Mouse (Mus musculus): ENCODE results near the gene Adamts8.
A peak's percentile ranks its signal among the peaks of the same experiment; 100 is the strongest.

Gene Adamts8

GRCm38 (mm10) chr9:30922197-30922894 is 20.0 kb upstream of the Adamts8 start, which contains the start of gene Adamts15:
Gene Adamts15, minus strand, starts transcription at chr9:30922452.
- DNase-seq (ENCODE audit: low spot score in 2 of 2) = peak; percentile 59

GRCm38 (mm10) chr9:30928759-30929158 is 13.6 kb upstream of the Adamts8 start:
- DNase-seq (ENCODE audit: low spot score in 2 of 2) = no peak

DNA sequence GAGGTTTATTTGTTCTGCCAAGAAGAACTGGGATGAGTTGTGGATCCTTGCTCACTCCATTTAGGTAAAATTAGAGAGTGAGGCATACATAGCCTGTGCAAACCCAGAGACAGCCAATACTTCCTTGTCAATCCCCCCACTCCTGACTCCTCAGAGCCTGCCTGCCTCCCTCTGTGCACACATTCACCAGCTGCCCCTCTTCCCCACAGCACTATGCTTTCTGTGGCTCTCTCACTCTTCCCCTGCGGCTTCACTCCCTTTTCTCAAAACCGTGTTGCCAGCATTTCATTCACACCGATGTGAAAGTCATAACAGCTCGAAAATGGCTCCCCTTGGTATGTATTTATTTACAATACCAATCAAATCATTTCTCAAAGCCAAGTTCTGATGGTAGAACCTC is 10.0 kb upstream of the Adamts8 start:
- no peak for DNase-seq (ENCODE audit: low spot score in 2 of 2)

GRCm38 (mm10) chr9:30934827-30935226 is 7.5 kb upstream of the Adamts8 start:
- no peak for DNase-seq (ENCODE audit: low spot score in 2 of 2)

- DNase-seq (ENCODE audit: low spot score in 2 of 2) = no peak
Observed at GRCm38 (mm10) chr9:30936674-30937438, 5.5 kb upstream of the Adamts8 start.

- DNase-seq (ENCODE audit: low spot score in 2 of 2) = peak; percentile 68 to 88
Observed at GRCm38 (mm10) chr9:30940328-30940727, 2.0 kb upstream of the Adamts8 start.

DNA sequence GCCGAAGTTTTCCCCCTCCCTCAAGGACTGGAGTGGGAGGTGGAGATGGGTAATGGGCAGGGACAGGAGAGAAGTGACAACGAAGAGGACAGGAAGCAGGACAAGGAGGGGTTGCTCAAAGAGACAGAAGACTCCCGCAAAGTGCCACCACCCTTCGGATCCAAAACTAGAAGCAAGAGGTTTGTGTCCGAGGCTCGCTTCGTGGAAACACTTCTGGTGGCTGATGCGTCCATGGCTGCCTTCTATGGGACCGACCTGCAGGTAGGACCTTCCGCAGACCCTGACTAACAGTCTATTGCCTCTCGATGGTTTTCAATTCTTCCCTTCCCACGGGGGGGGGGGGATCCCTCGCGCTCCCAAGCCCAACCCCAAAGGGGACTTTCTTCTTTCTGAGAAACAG is 979 bp downstream of the Adamts8 start:
- DNase-seq (ENCODE audit: low spot score in 2 of 2) = no peak

DNA sequence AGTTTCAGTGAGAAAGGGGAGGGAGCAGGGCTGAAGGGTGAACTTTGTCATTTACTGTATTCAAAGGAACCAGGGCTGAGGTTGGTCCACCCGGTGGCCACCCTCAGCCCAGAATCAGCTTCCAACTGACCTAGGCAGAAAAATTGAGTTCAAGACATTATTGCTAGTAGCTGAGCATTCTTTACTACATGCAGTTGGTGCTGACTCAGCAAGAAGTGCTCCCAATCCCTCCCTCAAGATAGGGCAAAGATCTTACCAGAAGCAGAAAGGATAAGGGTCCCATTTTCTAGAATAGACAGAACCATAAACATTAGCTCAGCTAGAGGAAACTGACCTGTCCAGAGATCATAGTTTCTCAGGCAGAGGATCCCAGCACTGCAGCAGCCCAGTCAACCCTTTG is 1.9 kb downstream of the Adamts8 start:
- DNase-seq (ENCODE audit: low spot score in 2 of 2) = no peak

DNA sequence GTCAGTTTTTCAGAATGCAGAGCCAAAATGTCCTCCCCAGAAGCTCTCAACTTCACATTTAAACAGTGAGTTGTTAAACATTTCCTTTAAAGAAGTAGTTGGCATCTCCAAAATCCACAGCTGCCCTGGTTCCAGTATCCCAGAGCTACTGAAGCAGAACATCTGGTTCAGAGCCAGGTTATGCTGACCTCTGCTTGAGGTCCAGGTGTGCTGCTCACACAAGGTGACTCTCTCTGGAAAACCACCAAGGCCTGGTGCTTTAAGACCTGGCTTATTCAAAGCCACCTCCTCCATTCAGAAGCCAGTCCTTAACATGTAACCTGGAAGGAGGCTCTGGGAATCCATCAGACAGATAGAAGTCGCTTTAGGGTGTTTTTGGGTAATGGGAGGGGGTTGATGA is 2.9 kb downstream of the Adamts8 start:
- DNase-seq (ENCODE audit: low spot score in 2 of 2) = no peak

DNA sequence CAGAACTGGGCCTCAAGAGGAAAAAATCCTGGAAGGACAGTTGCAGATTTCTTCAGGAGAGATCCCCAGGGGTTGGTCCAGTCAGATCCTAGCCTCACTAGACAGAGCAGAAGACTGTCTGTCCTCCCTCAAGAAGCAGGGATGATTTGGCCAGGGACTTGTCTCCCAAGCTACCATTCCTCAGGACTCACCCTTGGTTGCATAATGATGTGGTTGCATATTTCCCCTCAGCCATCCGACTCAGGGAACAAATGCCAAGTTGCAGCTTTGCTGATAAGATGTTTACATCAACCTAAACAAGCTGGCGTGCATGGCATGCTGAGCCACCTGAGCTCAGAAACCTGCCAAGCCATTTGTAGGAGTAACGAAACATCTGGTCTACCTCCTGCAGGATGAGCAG is 7.1 kb downstream of the Adamts8 start:
- DNase-seq (ENCODE audit: low spot score in 2 of 2) = no peak

GRCm38 (mm10) chr9:30949971-30950370 is 7.6 kb downstream of the Adamts8 start:
- DNase-seq (ENCODE audit: low spot score in 2 of 2) = no peak

GRCm38 (mm10) chr9:30950592-30950991 is 8.2 kb downstream of the Adamts8 start:
- no peak for DNase-seq (ENCODE audit: low spot score in 2 of 2)

DNA sequence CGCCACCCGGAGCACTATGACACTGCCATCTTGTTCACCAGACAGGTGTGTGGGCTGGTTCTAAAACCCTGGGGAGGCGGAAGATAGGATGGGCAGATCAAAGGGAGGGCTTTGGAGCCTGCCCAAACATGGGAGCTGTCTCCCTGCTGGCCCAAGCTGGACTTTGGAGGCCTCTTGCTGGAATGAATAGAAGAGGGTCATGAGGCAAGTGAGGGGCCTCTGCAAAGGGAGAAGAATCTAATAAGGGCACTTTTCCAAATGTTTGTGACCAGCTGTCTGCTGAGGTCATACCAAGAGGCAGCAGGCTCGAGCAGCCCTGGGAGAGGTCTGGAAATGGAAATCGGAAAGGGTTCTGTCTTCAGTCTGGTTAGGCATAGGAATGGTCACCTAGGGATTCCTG is 9.1 kb downstream of the Adamts8 start:
- DNase-seq (ENCODE audit: low spot score in 2 of 2) = no peak

DNA sequence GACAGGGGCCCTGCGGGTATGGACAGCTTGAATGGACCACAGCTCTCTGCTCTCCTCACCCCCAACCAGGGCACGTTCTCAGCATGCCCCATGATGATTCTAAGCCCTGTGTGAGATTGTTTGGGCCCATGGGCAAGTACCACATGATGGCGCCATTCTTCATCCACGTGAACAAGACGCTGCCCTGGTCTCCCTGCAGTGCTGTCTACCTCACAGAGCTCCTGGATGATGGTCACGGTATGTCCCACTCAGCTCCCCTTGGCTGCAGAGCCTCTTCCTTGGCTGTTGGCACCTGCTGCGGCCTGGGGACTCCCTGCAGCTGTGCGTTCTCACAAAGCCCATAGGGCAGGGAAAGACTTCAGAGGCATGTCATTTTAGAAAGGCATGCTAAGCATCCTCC is 10.9 kb downstream of the Adamts8 start:
- DNase-seq (ENCODE audit: low spot score in 2 of 2) = no peak

- DNase-seq (ENCODE audit: low spot score in 2 of 2) = no peak
Observed at GRCm38 (mm10) chr9:30955246-30955645, 12.9 kb downstream of the Adamts8 start.

GRCm38 (mm10) chr9:30963780-30964179 is 21.4 kb downstream of the Adamts8 start:
- DNase-seq (ENCODE audit: low spot score in 2 of 2) = no peak

- no peak for DNase-seq (ENCODE audit: low spot score in 2 of 2)
Observed at GRCm38 (mm10) chr9:30964685-30965084, 22.3 kb downstream of the Adamts8 start.

- no peak for DNase-seq (ENCODE audit: low spot score in 2 of 2)
Observed at GRCm38 (mm10) chr9:30966881-30967280, 24.5 kb downstream of the Adamts8 start.

- DNase-seq (ENCODE audit: low spot score in 2 of 2) = no peak
Observed at GRCm38 (mm10) chr9:30968130-30968529, 25.8 kb downstream of the Adamts8 start.

DNA sequence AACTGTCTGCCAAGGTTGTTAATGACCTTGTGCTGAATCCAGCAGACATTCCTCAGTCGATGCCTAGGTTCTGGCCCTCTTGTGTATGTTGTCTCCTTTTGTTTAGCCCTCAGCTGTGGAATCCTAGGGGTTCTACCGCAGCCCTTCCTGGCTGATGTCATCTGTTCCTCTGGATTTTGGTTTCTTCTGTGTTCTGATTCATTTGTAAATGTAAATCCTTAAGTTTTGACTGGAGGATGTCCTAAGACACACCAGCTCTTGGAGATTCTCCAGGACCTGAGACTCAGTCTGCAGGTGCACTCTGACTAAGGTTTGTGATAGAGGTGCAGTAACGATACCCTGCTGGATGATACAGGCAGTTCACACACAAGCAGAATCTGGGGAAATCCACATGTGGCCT is 27.6 kb downstream of the Adamts8 start:
- no peak for DNase-seq (ENCODE audit: low spot score in 2 of 2)

DNA sequence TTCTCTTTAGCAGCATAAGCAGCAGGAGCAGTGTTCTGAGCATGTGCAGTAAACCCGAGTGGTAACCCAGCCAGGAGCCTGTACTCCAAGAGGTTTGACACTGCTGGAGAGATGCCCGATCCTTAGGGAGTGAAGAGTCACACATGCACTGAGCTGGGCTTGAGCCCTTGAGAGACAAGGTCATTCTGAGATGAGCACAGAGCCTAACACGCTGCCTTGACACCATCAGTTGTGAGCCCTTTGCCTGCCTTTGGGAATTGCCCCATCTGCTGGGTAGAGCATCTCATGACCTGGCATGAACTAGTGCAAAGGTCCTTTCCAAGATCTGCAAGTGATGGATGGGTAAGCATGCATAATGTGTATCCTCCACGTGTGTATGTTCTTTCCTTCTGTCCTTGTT is 29.6 kb downstream of the Adamts8 start:
- DNase-seq (ENCODE audit: low spot score in 2 of 2) = no peak

- DNase-seq (ENCODE audit: low spot score in 2 of 2) = no peak
Observed at GRCm38 (mm10) chr9:30976339-30977023, 34.1 kb downstream of the Adamts8 start.

DNA sequence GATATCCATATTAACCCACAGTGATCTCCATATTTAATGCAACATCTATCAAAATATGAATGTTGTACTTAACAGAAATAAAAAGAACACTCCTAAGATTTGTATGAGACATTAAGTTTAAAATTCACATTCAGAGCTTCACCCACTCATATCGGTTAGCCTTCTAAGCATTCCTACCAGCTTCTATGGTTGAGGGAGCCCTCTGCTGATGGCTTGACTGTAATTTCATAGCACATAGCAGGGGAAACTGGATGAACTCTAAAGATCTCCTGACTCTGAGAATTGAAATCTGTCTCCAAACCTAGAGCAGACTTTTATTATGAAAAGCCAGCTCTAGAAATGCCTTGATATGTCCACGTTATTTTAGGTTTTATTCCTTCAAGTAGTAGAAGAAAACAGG is 38.1 kb downstream of the Adamts8 start:
- no peak for DNase-seq (ENCODE audit: low spot score in 2 of 2)

Measured in urinary bladder, adult 18-20 months (tissue).